Mouse (Mus musculus) CH12.LX (cell line): ENCODE measurements around the gene Crlf1. TPM values are rescaled to one million over a fixed set of nuclear protein-coding genes. Genes with fewer than 3 reads are reported as not detected.

ENCODE experiments used
- DNase-seq: peaks from one replicate; pipeline ENCODE4 v3.0.0-alpha.2; 2013; ENCODE audit errors: extremely low read depth
- H3K27ac ChIP-seq: 2 replicates; pipeline ENCODE4 v1.5.1; 2012; ENCODE audit warnings: low read depth, mild to moderate bottlenecking, control low read depth, moderate library complexity; ENCODE audit not compliant: insufficient read depth
- H3K27me3 ChIP-seq: replicated peaks from 2 replicates; pipeline ENCODE3; 2012; ENCODE audit warnings: inconsistent platforms
- H3K36me3 ChIP-seq, 2 experiments: replicated peaks in 1 of 2; 2 replicates each; pipeline versions ENCODE3 to v1.6.1; 2012; ENCODE audit warnings: inconsistent platforms in 1 of 2, low read length in 1 of 2, mild to moderate bottlenecking in 1 of 2, mixed read lengths in 1 of 2, moderate library complexity in 1 of 2; ENCODE audit not compliant: control insufficient read depth in 1 of 2, insufficient read depth in 1 of 2
- H3K4me1 ChIP-seq, 2 experiments: 2 replicates each; pipeline ENCODE4 v1.6.1; 2012; ENCODE audit warnings: inconsistent platforms in 1 of 2, moderate library complexity in 1 of 2; ENCODE audit not compliant: insufficient read depth in 2 of 2, control insufficient read depth in 1 of 2
- H3K4me2 ChIP-seq: 2 replicates; pipeline ENCODE4 v1.6.1; 2012; ENCODE audit warnings: low read depth, mild to moderate bottlenecking, control low read depth; ENCODE audit not compliant: poor library complexity, insufficient read depth, severe bottlenecking
- H3K4me3 ChIP-seq, 3 experiments: fragments of 150-350 bp in 1 of 3; sonication (generic) in 1 of 3; replicated peaks in 1 of 3; 2 replicates each; pipeline versions ENCODE3 to v1.5.1; 2011 to 2012; ENCODE audit warnings: low read depth in 2 of 3, low read length in 2 of 3, mild to moderate bottlenecking in 2 of 3, moderate library complexity in 2 of 3, control low read depth in 1 of 3, improper control_type of control experiment in 1 of 3, inconsistent platforms in 1 of 3, mixed read lengths in 1 of 3; ENCODE audit not compliant: poor library complexity in 1 of 3
- H3K79me2 ChIP-seq: replicated peaks from 2 replicates; pipeline ENCODE4 v1.6.1; 2012; ENCODE audit warnings: mild to moderate bottlenecking, moderate library complexity; ENCODE audit not compliant: control insufficient read depth, poor library complexity, insufficient read depth, severe bottlenecking; ENCODE audit errors: extremely low read depth
- H3K9ac ChIP-seq: 2 replicates; pipeline ENCODE4 v1.6.1; 2012; ENCODE audit warnings: low read depth, mild to moderate bottlenecking, control low read depth, moderate library complexity; ENCODE audit not compliant: insufficient read depth
- H3K9me3 ChIP-seq: replicated peaks from 2 replicates; pipeline ENCODE3; 2012; ENCODE audit warnings: low read length, inconsistent platforms, mixed read lengths
- ETS1 ChIP-seq: conservative IDR thresholded peaks from 2 replicates; pipeline ENCODE4 v1.6.1; 2012; ENCODE audit warnings: low read depth, mild to moderate bottlenecking, inconsistent platforms, low read length, improper control_type of control experiment, moderate library complexity
- HCFC1 ChIP-seq: IDR thresholded peaks from 2 replicates; pipeline ENCODE4 v1.6.1; 2012; ENCODE audit warnings: low read depth, mild to moderate bottlenecking, inconsistent platforms, low read length, improper control_type of control experiment
- JUND ChIP-seq: conservative IDR thresholded peaks from 2 replicates; pipeline ENCODE4 v1.6.1; 2011; ENCODE audit warnings: low read depth, low read length, improper control_type of control experiment
- MYC ChIP-seq: IDR thresholded peaks from 2 replicates; pipeline ENCODE4 v1.6.1; 2011; ENCODE audit warnings: low read depth, mild to moderate bottlenecking, improper control_type of control experiment, low read length
- NELFE ChIP-seq: IDR thresholded peaks from 2 replicates; pipeline ENCODE4 v1.6.1; 2011; ENCODE audit warnings: low read depth, low read length, improper control_type of control experiment
- POLR2AphosphoS2 ChIP-seq: IDR thresholded peaks from 2 replicates; pipeline ENCODE4 v1.6.1; 2011; ENCODE audit warnings: low read depth, low read length, improper control_type of control experiment
- SIN3A ChIP-seq: IDR thresholded peaks from 2 replicates; pipeline ENCODE4 v1.6.1; 2012; ENCODE audit warnings: low read length, improper control_type of control experiment, inconsistent platforms
- dilution Hi-C: fragments of 300-500 bp; cut with MboI; formaldehyde crosslinking; loops from 2 replicates; pipeline ENCODE4 v1.14.3; 2020; ENCODE audit warnings: low sequenced_read_pairs; ENCODE audit not compliant: extremely low pct_unique_long_range_greater_than_20kb, extremely low pct_ligation_motif_present
- in situ Hi-C: fragments of 300-500 bp; cut with MboI; formaldehyde crosslinking; loops from 3 replicates; pipeline ENCODE4 v1.14.3; 2019; ENCODE audit warnings: low sequenced_read_pairs, low pct_ligation_motif_present, low pct_unique_long_range_greater_than_20kb, mixed read lengths
- polyA plus RNA-seq: library from polyadenylated mRNA; unstranded; fragments of >175 nt; gene quantifications from 2 replicates; pipeline ENCODE4 v1.2.1, GENCODE M21; 2012; ENCODE audit warnings: low read depth; ENCODE audit not compliant: insufficient read length
- total RNA-seq, 2 experiments: library from RNA; depleted of rRNA; stranded (reverse); fragments of 300-350 nt in 1 of 2; fragments of >200 nt in 1 of 2; gene quantifications; 2 replicates each; pipeline ENCODE4 v1.2.3; 2012 to 2014

The Crlf1 gene
- total and polyA plus RNA-seq, 3 experiments, result 0.42 to 1.1 (median 0.44) TPM

- Histone ChIP-seq H3K4me3 (no peak overlapping the region), H3K27ac (no peak overlapping the region), H3K9ac (no peak overlapping the region), H3K4me2 (no peak overlapping the region), H3K36me3 (no peaks in the 10 kb centered on the region), H3K79me2 (no peaks in the 10 kb centered on the region), H3K4me1 (peaks cover 5 to 6% of the 10 kb centered on the region in 2 experiments; a peak in 3 of 4 replicates), H3K27me3 (peaks cover 93% of the 10 kb centered on the region), H3K9me3 (no peaks in the 10 kb centered on the region)
- no peak for DNase-seq
- TF ChIP-seq MYC (no peak), HCFC1 (no peak)
- in situ Hi-C loops (no loop called here), dilution Hi-C loops (no loop called here)
Observed at GRCm38 (mm10) chr8:70482943-70483342, 10.0 kb upstream of the Crlf1 start.

- dilution Hi-C loops, result no loop called here
- TF ChIP-seq POLR2AphosphoS2, result no peak
- no peak for TF ChIP-seq JUND
- TF ChIP-seq ETS1, result no peak
Observed at GRCm38 (mm10) chr8:70486191-70486681, 6.7 kb upstream of the Crlf1 start.

GRCm38 (mm10) chr8:70486941-70487520, 5.9 kb upstream of the Crlf1 start, which contains the start of gene Tmem59l:
Gene Tmem59l (minus strand): TSS chr8:70487358.
- Histone ChIP-seq H3K36me3 (no peaks in the 10 kb centered on the region), H3K4me2 (peak within 1 kb of the TSS; percentile 26), H3K9ac (no peak within 1 kb of the TSS), H3K79me2 (no peaks in the 10 kb centered on the region), H3K27me3 (peaks cover 96% of the 10 kb centered on the region), H3K9me3 (no peaks in the 10 kb centered on the region), H3K4me1 (peaks cover 10 to 20% of the 10 kb centered on the region in 2 experiments), H3K4me3 (peak within 1 kb of the TSS in 1 of 3 experiments; percentile 9), H3K27ac (no peak within 1 kb of the TSS)
- dilution Hi-C loops, result no loop called here
- in situ Hi-C loops, result no loop called here
- DNase-seq, result no peak
- TF ChIP-seq NELFE (no peak), JUND (no peak), SIN3A (no peak)

More at GRCm38 (mm10) chr8:70486191-70486681, 6.7 kb upstream of the Crlf1 start:
- no peak for DNase-seq
- no peak overlapping the region for H3K27ac ChIP-seq
- H3K9me3 ChIP-seq, result no peaks in the 10 kb centered on the region
- H3K4me1 ChIP-seq, result peaks cover 10 to 20% of the 10 kb centered on the region in 2 experiments
- no peak overlapping the region for H3K4me2 ChIP-seq
- in situ Hi-C loops, result no loop called here
- peaks cover 96% of the 10 kb centered on the region for H3K27me3 ChIP-seq
- no peak overlapping the region for H3K4me3 ChIP-seq
- H3K9ac ChIP-seq, result no peak overlapping the region
- H3K79me2 ChIP-seq, result no peaks in the 10 kb centered on the region
- no peaks in the 10 kb centered on the region for H3K36me3 ChIP-seq
